Mouse (Mus musculus): ENCODE results near the gene Slc2a9.

Gene Slc2a9

GRCm38 (mm10) chr5:38388420-38388823 lies 114.5 kb downstream of the Slc2a9 start:
- in situ Hi-C loops (cut with MboI, MseI): no loop called here

- in situ Hi-C loops (cut with MboI, MseI): no loop called here
These were observed 123.0 kb downstream of the Slc2a9 start for GRCm38 (mm10) chr5:38379970-38380369.

GRCm38 (mm10) chr5:38372369-38372768 lies 130.6 kb downstream of the Slc2a9 start:
- in situ Hi-C loops (cut with MboI, MseI): no loop called here

- in situ Hi-C loops (cut with MboI, MseI): no loop called here
These were observed 131.6 kb downstream of the Slc2a9 start for GRCm38 (mm10) chr5:38371308-38371707.

- in situ Hi-C loops (cut with MboI, MseI): no loop called here
These were observed 136.1 kb downstream of the Slc2a9 start for GRCm38 (mm10) chr5:38366650-38367470.

GRCm38 (mm10) chr5:38365521-38365920 lies 137.4 kb downstream of the Slc2a9 start:
- in situ Hi-C loops (cut with MboI, MseI): no loop called here

GRCm38 (mm10) chr5:38364396-38364795 lies 138.5 kb downstream of the Slc2a9 start:
- in situ Hi-C loops (cut with MboI, MseI): no loop called here

GRCm38 (mm10) chr5:38359716-38360115 lies 143.2 kb downstream of the Slc2a9 start:
- in situ Hi-C loops (cut with MboI, MseI): no loop called here

GRCm38 (mm10) chr5:38356927-38357326 lies 146.0 kb downstream of the Slc2a9 start:
- in situ Hi-C loops (cut with MboI, MseI): no loop called here

GRCm38 (mm10) chr5:38350351-38350929 lies 152.5 kb downstream of the Slc2a9 start:
- in situ Hi-C loops (cut with MboI, MseI): no loop called here

GRCm38 (mm10) chr5:38346646-38347432 lies 156.1 kb downstream of the Slc2a9 start:
- in situ Hi-C loops (cut with MboI, MseI): no loop called here

- in situ Hi-C loops (cut with MboI, MseI): no loop called here
These were observed 159.8 kb downstream of the Slc2a9 start for GRCm38 (mm10) chr5:38343101-38343500.

- in situ Hi-C loops (cut with MboI, MseI): no loop called here
These were observed 168.4 kb downstream of the Slc2a9 start for GRCm38 (mm10) chr5:38334582-38334981.

GRCm38 (mm10) chr5:38333381-38333780 lies 169.6 kb downstream of the Slc2a9 start:
- in situ Hi-C loops (cut with MboI, MseI): no loop called here

GRCm38 (mm10) chr5:38318966-38319786 lies 183.8 kb downstream of the Slc2a9 start, which contains the start of gene Drd5:
Gene Drd5 (plus strand): TSS chr5:38319367.
- in situ Hi-C loops (cut with MboI, MseI): loop anchor here in 1 of 2 experiments (5.0 kb wide), 1 partner anchor 193 kb away; no protein-coding TSS in a partner anchor

GRCm38 (mm10) chr5:38309795-38310194 lies 193.1 kb downstream of the Slc2a9 start:
- in situ Hi-C loops (cut with MboI, MseI): loop anchor here (5.0 kb wide), 2 partner anchors 158 to 328 kb away; no protein-coding TSS in a partner anchor

GRCm38 (mm10) chr5:38308873-38309272 lies 194.1 kb downstream of the Slc2a9 start:
- in situ Hi-C loops (cut with MboI, MseI): loop anchor here (5.0 kb wide), 2 partner anchors 158 to 328 kb away; no protein-coding TSS in a partner anchor

GRCm38 (mm10) chr5:38307255-38308101 lies 195.5 kb downstream of the Slc2a9 start:
- in situ Hi-C loops (cut with MboI, MseI): loop anchor here (5.0 kb wide), 2 partner anchors 160 to 330 kb away; no protein-coding TSS in a partner anchor

GRCm38 (mm10) chr5:38305241-38305640 lies 197.7 kb downstream of the Slc2a9 start:
- in situ Hi-C loops (cut with MboI, MseI): loop anchor here (5.0 kb wide), 2 partner anchors 162 to 332 kb away; no protein-coding TSS in a partner anchor

- in situ Hi-C loops (cut with MboI, MseI): no loop called here
These were observed 200.3 kb downstream of the Slc2a9 start for GRCm38 (mm10) chr5:38302651-38303050.
